Mouse (Mus musculus) bone marrow macrophage, adult 2 months (primary cell): ENCODE measurements around the gene Gm8237. TPM values are rescaled to one million over a fixed set of nuclear protein-coding genes. Genes with fewer than 3 reads are reported as not detected.
"Not testable (repeated sequence)": the region's sequence is repeated elsewhere in the genome, so short reads cannot be mapped to it uniquely, and the experiment has no call there.

ENCODE experiments used
- H3K27ac ChIP-seq: 2 replicates; pipeline ENCODE4 v1.5.1; 2012; ENCODE audit warnings: low read depth, low read length; ENCODE audit not compliant: insufficient read depth
- H3K4me1 ChIP-seq: 2 replicates; pipeline ENCODE4 v1.6.1; 2012; ENCODE audit warnings: low read length; ENCODE audit not compliant: control insufficient read depth, insufficient read depth
- H3K4me3 ChIP-seq: 2 replicates; pipeline ENCODE4 v1.5.1; 2012; ENCODE audit warnings: mild to moderate bottlenecking, low read length, moderate library complexity; ENCODE audit not compliant: insufficient read depth
- polyA plus RNA-seq: library from polyadenylated mRNA; stranded (reverse); fragments of >200 nt; gene quantifications from 2 replicates; pipeline ENCODE4 v1.2.4, GENCODE M21; 2012; ENCODE audit not compliant: missing spikeins, insufficient read depth, insufficient read length

The Gm8237 gene
- not detected in 2 replicates for polyA plus RNA-seq

GRCm38 (mm10) chr14:5880241-5880640, at the start of gene Gm8237:
Gene Gm8237, minus strand, starts transcription at chr14:5880382.
- H3K4me1 ChIP-seq, H3K27ac ChIP-seq, H3K4me3 ChIP-seq: not testable (repeated sequence)

GRCm38 (mm10) chr14:5923276-5923675, 43.1 kb upstream of the Gm8237 start:
- not testable (repeated sequence) for H3K27ac ChIP-seq, H3K4me1 ChIP-seq, H3K4me3 ChIP-seq

- H3K4me1 ChIP-seq, result not testable (repeated sequence)
These were observed 38.3 kb upstream of the Gm8237 start for GRCm38 (mm10) chr14:5918330-5918942.

GRCm38 (mm10) chr14:5913701-5914100, 33.5 kb upstream of the Gm8237 start:
- not testable (repeated sequence) for H3K4me1 ChIP-seq, H3K27ac ChIP-seq, H3K4me3 ChIP-seq

More at GRCm38 (mm10) chr14:5918330-5918942, 38.3 kb upstream of the Gm8237 start:
- not testable (repeated sequence) for H3K27ac ChIP-seq, H3K4me3 ChIP-seq

GRCm38 (mm10) chr14:5879791-5880190, 391 bp downstream of the Gm8237 start:
- not testable (repeated sequence) for H3K4me3 ChIP-seq, H3K27ac ChIP-seq, H3K4me1 ChIP-seq

GRCm38 (mm10) chr14:5879136-5879535, 1.0 kb downstream of the Gm8237 start:
- H3K4me1 ChIP-seq, H3K27ac ChIP-seq, H3K4me3 ChIP-seq: not testable (repeated sequence)

GRCm38 (mm10) chr14:5855911-5856310, 24.3 kb downstream of the Gm8237 start:
- H3K4me1 ChIP-seq, H3K27ac ChIP-seq, H3K4me3 ChIP-seq: not testable (repeated sequence)

- H3K4me1 ChIP-seq, H3K27ac ChIP-seq, H3K4me3 ChIP-seq: not testable (repeated sequence)
These were observed 50.0 kb downstream of the Gm8237 start, which contains the start of gene Gm3424 for GRCm38 (mm10) chr14:5830229-5830628. Gene Gm3424, minus strand, starts transcription at chr14:5830329.

- H3K27ac ChIP-seq, H3K4me1 ChIP-seq, H3K4me3 ChIP-seq: not testable (repeated sequence)
These were observed 67.4 kb downstream of the Gm8237 start for GRCm38 (mm10) chr14:5812699-5813356.

Other genes with a start within 250 kb of the Gm8237 start
- not detected in 2 replicates for gene Gm8265, start 247.4 kb downstream of the Gm8237 start, polyA plus RNA-seq
- gene Gm9603, start 192.9 kb downstream of the Gm8237 start, polyA plus RNA-seq, result not detected in 2 replicates
- gene Gm3373, start 138.8 kb downstream of the Gm8237 start, polyA plus RNA-seq, result not detected in 2 replicates
- not detected in 2 replicates for gene Gm3383, start 72.4 kb downstream of the Gm8237 start, polyA plus RNA-seq
- not detected in 2 replicates for gene Gm3424, start 50.1 kb downstream of the Gm8237 start, polyA plus RNA-seq
- not detected in 2 replicates for gene Gm3248, start 81.4 kb upstream of the Gm8237 start, polyA plus RNA-seq
- gene Gm3453, start 98.8 kb upstream of the Gm8237 start, polyA plus RNA-seq, result not detected in 2 replicates
- not detected in 2 replicates for gene Gm6337, start 177.9 kb upstream of the Gm8237 start, polyA plus RNA-seq
- gene Gm8206, start 213.6 kb upstream of the Gm8237 start, polyA plus RNA-seq, result not detected in 2 replicates
- gene Gm3468, start 228.3 kb upstream of the Gm8237 start, polyA plus RNA-seq, result not detected in 2 replicates
- not detected in 2 replicates for gene Gm3476, start 245.4 kb upstream of the Gm8237 start, polyA plus RNA-seq